Mouse (Mus musculus) neural tube, embryonic 11.5 days (tissue): Measurements from ENCODE around the gene Gab1. TPM values are rescaled to one million over a fixed set of nuclear protein-coding genes. Genes with fewer than 3 reads are reported as not detected.

Experiments
- ATAC-seq: fragments of 200-750 bp; cut with Nextera tagmentation; 2 replicates; pipeline ENCODE4 v1.8.0; 2017; ENCODE audit warnings: moderate number of reproducible peaks, mild to moderate bottlenecking, moderate TSS enrichment, moderate library complexity; ENCODE audit not compliant: insufficient read depth, low FRiP score, low TSS enrichment
- DNase-seq: peaks from one replicate; pipeline ENCODE4 v3.0.0-alpha.2; 2015; ENCODE audit warnings: low spot score
- H3K27ac ChIP-seq: fragments of 300-500 bp; sonication (generic); 2 replicates; pipeline ENCODE4 v1.5.1; 2014; ENCODE audit warnings: low read depth, mild to moderate bottlenecking, low read length
- H3K27me3 ChIP-seq: fragments of 300-500 bp; sonication (generic); 2 replicates; pipeline ENCODE4 v1.6.1; 2014; ENCODE audit warnings: mild to moderate bottlenecking, low read length, mixed read lengths; ENCODE audit not compliant: control insufficient read depth, insufficient read depth
- H3K36me3 ChIP-seq: fragments of 300-500 bp; sonication (generic); 2 replicates; pipeline ENCODE4 v1.6.1; 2014; ENCODE audit warnings: mild to moderate bottlenecking, low read length, moderate library complexity, mixed read lengths; ENCODE audit not compliant: control insufficient read depth, insufficient read depth
- H3K4me1 ChIP-seq: fragments of 300-500 bp; sonication (generic); 2 replicates; pipeline ENCODE4 v1.6.1; 2014; ENCODE audit warnings: low read length, mixed read lengths; ENCODE audit not compliant: control insufficient read depth, insufficient read depth
- H3K4me2 ChIP-seq: fragments of 300-500 bp; sonication (generic); 2 replicates; pipeline ENCODE4 v1.6.1; 2014; ENCODE audit warnings: low read depth, mild to moderate bottlenecking, moderate library complexity
- H3K4me3 ChIP-seq: fragments of 300-500 bp; sonication (generic); 2 replicates; pipeline ENCODE4 v1.5.1; 2014; ENCODE audit warnings: low read depth, low read length
- H3K9ac ChIP-seq: fragments of 300-500 bp; sonication (generic); 2 replicates; pipeline ENCODE4 v1.6.1; 2014; ENCODE audit warnings: mild to moderate bottlenecking, low read length
- H3K9me3 ChIP-seq: fragments of 300-500 bp; sonication (generic); 2 replicates; pipeline ENCODE4 v1.6.1; 2016; ENCODE audit warnings: low read length; ENCODE audit not compliant: control insufficient read depth
- WGBS: fragments of 180-500 bp; shearing (Covaris S2); extraction: QIAGEN DNeasy Blood & Tissue Kit; methylation state at CpG from one replicate; pipeline ENCODE4 v1.1.7; 2014; 5-methylcytosine and 5-hydroxymethylcytosine counted together
- polyA plus RNA-seq: library from polyadenylated mRNA; unstranded; fragments of >200 nt; fragmentation: Nextera tagmentation; extraction: Ambion mirVana; gene quantifications from 2 replicates; pipeline ENCODE4 v1.2.1, GENCODE M21; 2014

The Gab1 gene
- 24.5 and 24.8 TPM in 2 replicates for polyA plus RNA-seq

GRCm38 (mm10) chr8:80880196-80881106 lies at the start of gene Gab1:
Gene Gab1, minus strand, starts transcription at chr8:80880519.
- peak within 1 kb of the TSS; percentile 73 for H3K4me2 ChIP-seq
- H3K4me1 ChIP-seq: peaks cover 11% of the 10 kb centered on the region
- peak within 1 kb of the TSS; percentile 84 for H3K9ac ChIP-seq
- H3K27ac ChIP-seq: peak within 1 kb of the TSS; percentile 95
- H3K27me3 ChIP-seq: no peaks in the 10 kb centered on the region
- no peaks in the 10 kb centered on the region for H3K36me3 ChIP-seq
- no peaks in the 10 kb centered on the region for H3K9me3 ChIP-seq
- H3K4me3 ChIP-seq: peak within 1 kb of the TSS; percentile 87
- DNase-seq (peak; percentile 93), ATAC-seq (peak; percentile 95)
- under 1% methylated on average over 57 of the region's 70 CpGs for WGBS

- Histone ChIP-seq H3K27ac (no peak overlapping the region), H3K4me1 (no peaks in the 10 kb centered on the region), H3K9ac (no peak overlapping the region), H3K27me3 (no peaks in the 10 kb centered on the region), H3K4me3 (no peak overlapping the region), H3K9me3 (no peaks in the 10 kb centered on the region), H3K4me2 (no peak overlapping the region), H3K36me3 (no peaks in the 10 kb centered on the region)
- DNase-seq: no peak
- ATAC-seq: no peak
These were observed 48.5 kb upstream of the Gab1 start for GRCm38 (mm10) chr8:80928770-80929169.

- Histone ChIP-seq H3K27ac (no peak overlapping the region), H3K9ac (no peak overlapping the region), H3K27me3 (no peaks in the 10 kb centered on the region), H3K4me1 (no peaks in the 10 kb centered on the region), H3K4me3 (no peak overlapping the region), H3K9me3 (no peaks in the 10 kb centered on the region), H3K4me2 (no peak overlapping the region), H3K36me3 (no peaks in the 10 kb centered on the region)
- WGBS: 85% methylated on average over 9 of the region's 9 CpGs
- ATAC-seq (no peak), DNase-seq (no peak)
These were observed 43.5 kb upstream of the Gab1 start for GRCm38 (mm10) chr8:80923794-80924316.

- WGBS: 88% methylated on average over 6 of the region's 6 CpGs
- no peak overlapping the region for H3K27ac ChIP-seq
- no peaks in the 10 kb centered on the region for H3K9me3 ChIP-seq
- no peak overlapping the region for H3K9ac ChIP-seq
- no peaks in the 10 kb centered on the region for H3K27me3 ChIP-seq
- H3K36me3 ChIP-seq: no peaks in the 10 kb centered on the region
- ATAC-seq (no peak), DNase-seq (no peak)
- no peaks in the 10 kb centered on the region for H3K4me1 ChIP-seq
- H3K4me3 ChIP-seq: no peak overlapping the region
- no peak overlapping the region for H3K4me2 ChIP-seq
These were observed 42.3 kb upstream of the Gab1 start for GRCm38 (mm10) chr8:80922642-80923041.

GRCm38 (mm10) chr8:80919130-80919529 lies 38.8 kb upstream of the Gab1 start:
- H3K4me2 ChIP-seq: no peak overlapping the region
- DNase-seq (no peak), ATAC-seq (no peak)
- WGBS: 83% methylated on average over 4 of the region's 4 CpGs
- H3K4me1 ChIP-seq: no peaks in the 10 kb centered on the region
- H3K9me3 ChIP-seq: no peaks in the 10 kb centered on the region
- H3K36me3 ChIP-seq: no peaks in the 10 kb centered on the region
- H3K9ac ChIP-seq: no peak overlapping the region
- H3K4me3 ChIP-seq: no peak overlapping the region
- no peaks in the 10 kb centered on the region for H3K27me3 ChIP-seq
- H3K27ac ChIP-seq: no peak overlapping the region

GRCm38 (mm10) chr8:80918531-80918930 lies 38.2 kb upstream of the Gab1 start:
- DNase-seq (no peak), ATAC-seq (no peak)
- no peak overlapping the region for H3K27ac ChIP-seq
- no peak overlapping the region for H3K4me2 ChIP-seq
- 89% methylated on average over 6 of the region's 6 CpGs for WGBS
- no peaks in the 10 kb centered on the region for H3K27me3 ChIP-seq
- no peaks in the 10 kb centered on the region for H3K4me1 ChIP-seq
- H3K9ac ChIP-seq: no peak overlapping the region
- H3K9me3 ChIP-seq: no peaks in the 10 kb centered on the region
- H3K4me3 ChIP-seq: no peak overlapping the region
- H3K36me3 ChIP-seq: no peaks in the 10 kb centered on the region

GRCm38 (mm10) chr8:80916463-80917235 lies 36.3 kb upstream of the Gab1 start:
- H3K4me3 ChIP-seq: no peak overlapping the region
- ATAC-seq (no peak), DNase-seq (no peak)
- H3K4me2 ChIP-seq: no peak overlapping the region
- no peaks in the 10 kb centered on the region for H3K9me3 ChIP-seq
- H3K27ac ChIP-seq: no peak overlapping the region
- WGBS: 85% methylated on average over 11 of the region's 11 CpGs
- no peak overlapping the region for H3K9ac ChIP-seq
- no peaks in the 10 kb centered on the region for H3K27me3 ChIP-seq
- H3K36me3 ChIP-seq: no peaks in the 10 kb centered on the region
- no peaks in the 10 kb centered on the region for H3K4me1 ChIP-seq

- Histone ChIP-seq H3K4me1 (no peaks in the 10 kb centered on the region), H3K36me3 (no peaks in the 10 kb centered on the region), H3K9ac (no peak overlapping the region), H3K9me3 (no peaks in the 10 kb centered on the region), H3K4me2 (no peak overlapping the region), H3K27me3 (no peaks in the 10 kb centered on the region), H3K4me3 (no peak overlapping the region), H3K27ac (no peak overlapping the region)
- ATAC-seq (no peak), DNase-seq (no peak)
- WGBS: 94% methylated on average over 1 of the region's 1 CpGs
These were observed 32.9 kb upstream of the Gab1 start for GRCm38 (mm10) chr8:80913016-80913748.
